Mouse (Mus musculus): Measurements from ENCODE around the gene Khnyn. TPM values are rescaled to one million over a fixed set of nuclear protein-coding genes. Genes with fewer than 3 reads are reported as not detected.

Gene Khnyn
- polyA plus RNA-seq, 1 experiment from 2014 or later = 23.2 TPM

DNA sequence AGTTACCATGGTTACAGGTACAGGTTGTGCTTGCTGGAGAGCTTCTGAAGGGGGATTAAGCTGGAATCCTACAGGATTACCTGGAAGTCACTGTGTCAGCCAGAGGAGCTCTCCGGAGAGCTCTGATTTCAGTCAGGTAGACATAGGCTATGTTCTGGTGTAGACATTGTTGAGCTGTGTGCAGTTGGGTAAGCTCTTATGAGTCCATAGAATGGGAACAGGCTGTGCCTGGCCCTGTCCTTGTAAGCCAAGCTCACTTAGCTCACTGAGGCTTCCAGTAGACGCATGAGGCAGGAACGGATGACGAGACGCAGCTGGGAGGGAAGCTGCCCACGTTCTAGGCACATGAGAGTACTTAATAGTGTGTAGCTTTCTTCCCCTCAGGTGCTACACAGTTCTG, 22.6 kb upstream of the Khnyn start:
- WGBS = 69% methylated on average over 6 of the region's 6 CpGs
- peaks cover 65% of the 10 kb centered on the region for H3K36me3 ChIP-seq
- H3K4me1 ChIP-seq = peaks cover 63% of the 10 kb centered on the region
- H3K9me3 ChIP-seq = no peaks in the 10 kb centered on the region
- H3K27me3 ChIP-seq (ENCODE audit: insufficient read depth, poor library complexity, severe bottlenecking) = no peaks in the 10 kb centered on the region
- 0 out of 2 replicates have a peak overlapping the region, but pooled peaks have one; percentile 10 for H3K27ac ChIP-seq
- DNase-seq (ENCODE audit: low spot score) = no peak
- no peak overlapping the region for H3K4me3 ChIP-seq

DNA sequence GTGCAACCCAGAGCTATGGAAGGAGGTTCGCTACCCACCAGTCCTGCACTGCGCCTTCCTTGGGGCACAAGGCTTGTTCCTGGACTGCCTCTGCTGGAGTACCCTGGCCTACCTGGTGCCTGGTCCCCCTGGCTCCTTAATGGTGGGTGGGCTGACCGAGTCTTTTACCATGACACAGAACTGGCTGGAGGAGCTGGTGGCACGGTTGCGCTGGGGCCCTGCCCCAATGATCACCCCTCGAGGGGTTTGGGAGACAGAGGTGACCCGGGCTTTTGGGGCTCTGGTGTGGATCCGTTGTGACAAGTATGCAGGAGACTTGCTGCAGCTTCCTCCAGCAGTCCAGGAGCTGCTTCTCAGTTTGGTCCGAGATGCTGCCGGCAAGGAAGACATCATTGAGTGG, 21.8 kb upstream of the Khnyn start:
- H3K36me3 ChIP-seq = peaks cover 64% of the 10 kb centered on the region
- no peak for DNase-seq (ENCODE audit: low spot score)
- peaks cover 55% of the 10 kb centered on the region for H3K4me1 ChIP-seq
- H3K4me3 ChIP-seq = no peak overlapping the region
- no peak overlapping the region for H3K27ac ChIP-seq
- H3K9me3 ChIP-seq = no peaks in the 10 kb centered on the region
- H3K27me3 ChIP-seq (ENCODE audit: insufficient read depth, poor library complexity, severe bottlenecking) = no peaks in the 10 kb centered on the region
- WGBS = 89% methylated on average over 10 of the region's 10 CpGs

DNA sequence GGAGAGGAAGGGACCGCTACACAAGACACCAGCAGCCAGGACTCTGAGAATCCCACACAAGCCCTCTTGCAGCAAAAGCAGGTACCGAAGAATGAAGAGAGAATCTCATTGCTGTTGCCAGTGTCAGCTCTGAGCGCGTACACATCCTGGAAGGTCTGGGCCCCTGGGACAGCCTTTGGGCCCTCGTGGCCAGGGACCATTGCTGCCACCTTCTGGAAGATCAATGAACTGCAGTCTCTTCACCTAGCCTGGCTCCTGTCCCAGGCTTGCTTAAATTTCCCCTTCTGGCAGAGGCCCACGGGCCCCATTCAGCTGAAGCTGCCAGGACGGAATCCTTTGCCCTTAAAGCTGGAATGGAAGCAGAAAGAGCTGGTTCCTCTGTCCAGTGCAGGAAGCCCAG, 21.0 kb upstream of the Khnyn start:
- Histone ChIP-seq H3K4me1 (peaks cover 54% of the 10 kb centered on the region), H3K9me3 (no peaks in the 10 kb centered on the region), H3K36me3 (peaks cover 69% of the 10 kb centered on the region), H3K4me3 (no peak overlapping the region), H3K27me3 (ENCODE audit: insufficient read depth, poor library complexity, severe bottlenecking) (no peaks in the 10 kb centered on the region), H3K27ac (no peak overlapping the region; the same call in 1 of the 2 replicates)
- WGBS = 36% methylated on average over 7 of the region's 7 CpGs
- no peak for DNase-seq (ENCODE audit: low spot score)

DNA sequence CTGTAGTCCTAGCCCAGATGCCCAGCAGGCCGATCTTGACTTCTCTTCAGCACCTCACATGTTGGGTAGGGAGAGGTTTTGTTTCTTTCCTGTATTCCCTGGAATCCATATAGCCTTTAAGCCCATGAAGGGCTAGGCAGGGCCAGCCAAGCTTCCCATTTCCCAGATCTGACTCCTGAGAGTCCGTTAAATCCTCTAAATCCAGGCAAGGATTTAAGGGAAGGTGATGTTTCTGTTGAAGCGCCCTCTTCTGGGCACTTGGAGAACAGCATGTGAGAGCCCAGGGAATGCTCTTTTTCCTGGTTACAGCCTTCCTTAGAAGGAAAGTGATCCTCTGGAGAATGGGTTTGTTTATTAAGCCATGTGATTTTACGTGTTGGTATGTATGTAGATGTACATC, 17.8 kb upstream of the Khnyn start:
- no peak for DNase-seq (ENCODE audit: low spot score)
- 41% methylated on average over 4 of the region's 4 CpGs for WGBS
- H3K4me3 ChIP-seq = no peak overlapping the region
- H3K27me3 ChIP-seq (ENCODE audit: insufficient read depth, poor library complexity, severe bottlenecking) = no peaks in the 10 kb centered on the region
- no peak overlapping the region for H3K27ac ChIP-seq
- peaks cover 26% of the 10 kb centered on the region for H3K4me1 ChIP-seq
- H3K36me3 ChIP-seq = peaks cover 92% of the 10 kb centered on the region
- H3K9me3 ChIP-seq = no peaks in the 10 kb centered on the region

DNA sequence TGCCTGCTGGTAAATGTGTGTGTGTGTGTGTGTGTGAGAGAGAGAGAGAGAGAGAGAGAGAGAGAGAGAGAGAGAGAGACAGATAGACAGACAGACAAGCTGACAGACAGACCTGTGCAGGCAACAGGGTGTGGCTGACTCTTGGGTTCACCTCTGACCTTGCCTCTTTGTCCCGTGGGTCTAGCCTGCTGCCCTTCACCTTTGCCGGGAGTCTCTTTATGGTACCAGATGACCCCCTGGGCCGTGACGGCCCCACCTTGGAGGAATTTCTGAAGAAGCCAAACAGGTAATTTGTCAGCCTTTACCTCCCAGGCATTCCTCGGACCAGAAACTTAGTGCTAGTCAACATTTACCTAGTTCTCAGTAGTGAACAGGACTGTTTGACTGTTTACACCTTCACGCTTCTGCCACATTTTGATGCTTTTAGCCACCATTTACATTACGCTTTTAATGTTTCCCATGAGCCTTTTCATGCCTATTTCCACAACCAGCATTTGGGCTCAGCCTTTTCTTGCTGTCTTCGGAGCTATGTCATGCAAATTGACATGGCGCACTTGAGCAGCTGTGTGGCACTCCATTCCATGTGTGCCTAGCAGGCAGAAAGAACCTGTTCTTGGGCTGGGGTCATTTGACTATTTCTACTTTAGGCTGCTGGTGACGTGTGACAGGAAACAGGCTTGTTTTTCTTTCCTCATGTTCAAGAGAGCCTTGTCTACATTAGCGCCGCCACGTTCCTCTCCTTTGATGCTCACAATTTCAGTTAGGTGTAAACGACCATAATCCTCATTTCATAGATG, 16.3 kb upstream of the Khnyn start:
- no peak overlapping the region for H3K27ac ChIP-seq
- no peaks in the 10 kb centered on the region for H3K27me3 ChIP-seq (ENCODE audit: insufficient read depth, poor library complexity, severe bottlenecking)
- H3K4me1 ChIP-seq = peaks cover 22% of the 10 kb centered on the region
- 79% methylated on average over 14 of the region's 14 CpGs for WGBS
- no peaks in the 10 kb centered on the region for H3K9me3 ChIP-seq
- no peak overlapping the region for H3K4me3 ChIP-seq
- DNase-seq (ENCODE audit: low spot score) = no peak
- peaks cover 94% of the 10 kb centered on the region for H3K36me3 ChIP-seq

DNA sequence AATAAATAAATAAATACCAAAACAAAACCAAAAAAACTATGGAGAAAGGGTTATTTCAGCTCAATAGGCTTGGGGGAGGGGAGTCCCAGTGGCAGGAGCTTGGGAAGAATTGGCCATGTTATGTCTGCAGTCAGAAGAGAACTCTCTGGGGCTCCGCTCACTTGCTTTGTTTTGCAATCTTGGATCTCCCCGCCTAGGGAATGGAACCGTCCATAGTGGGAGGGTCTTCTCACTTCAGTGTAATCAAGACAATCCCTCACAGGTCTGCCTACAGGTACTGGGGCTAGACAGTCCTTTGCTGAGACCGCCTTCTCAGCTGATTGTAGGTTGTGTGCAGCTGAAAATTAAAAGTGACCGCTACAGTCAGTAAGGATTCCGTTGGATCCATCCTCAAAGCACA, 15.2 kb upstream of the Khnyn start:
- DNase-seq (ENCODE audit: low spot score) = no peak
- no peak overlapping the region for H3K4me3 ChIP-seq
- H3K27ac ChIP-seq = no peak overlapping the region
- no peaks in the 10 kb centered on the region for H3K27me3 ChIP-seq (ENCODE audit: insufficient read depth, poor library complexity, severe bottlenecking)
- peaks cover 28% of the 10 kb centered on the region for H3K4me1 ChIP-seq
- peaks cover 83% of the 10 kb centered on the region for H3K36me3 ChIP-seq
- no peaks in the 10 kb centered on the region for H3K9me3 ChIP-seq
- 94% methylated on average over 6 of the region's 6 CpGs for WGBS

DNA sequence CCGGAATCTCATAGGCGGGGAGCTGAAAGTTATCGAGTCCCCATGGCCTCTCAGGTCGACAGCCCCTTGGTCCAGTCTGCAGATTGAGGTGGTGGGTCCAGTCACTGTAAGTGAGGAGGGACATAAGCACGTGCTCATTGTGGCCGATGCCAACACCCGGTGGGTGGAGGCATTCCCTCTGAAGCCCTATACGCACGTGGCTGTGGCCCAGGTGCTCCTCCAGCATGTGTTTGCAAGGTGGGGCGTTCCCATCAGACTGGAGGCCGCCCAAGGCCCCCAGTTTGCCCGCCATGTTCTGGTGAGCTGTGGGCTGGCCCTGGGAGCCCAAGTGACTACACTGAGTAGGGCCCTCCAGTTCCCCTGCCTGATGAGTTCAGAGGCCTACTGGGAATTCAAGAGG, 12.7 kb upstream of the Khnyn start:
- H3K36me3 ChIP-seq = peaks cover 58% of the 10 kb centered on the region
- no peaks in the 10 kb centered on the region for H3K27me3 ChIP-seq (ENCODE audit: insufficient read depth, poor library complexity, severe bottlenecking)
- no peak for DNase-seq (ENCODE audit: low spot score)
- H3K4me1 ChIP-seq = peaks cover 30% of the 10 kb centered on the region
- H3K9me3 ChIP-seq = no peaks in the 10 kb centered on the region
- 85% methylated on average over 12 of the region's 12 CpGs for WGBS
- no peak overlapping the region for H3K27ac ChIP-seq
- H3K4me3 ChIP-seq = no peak overlapping the region

DNA sequence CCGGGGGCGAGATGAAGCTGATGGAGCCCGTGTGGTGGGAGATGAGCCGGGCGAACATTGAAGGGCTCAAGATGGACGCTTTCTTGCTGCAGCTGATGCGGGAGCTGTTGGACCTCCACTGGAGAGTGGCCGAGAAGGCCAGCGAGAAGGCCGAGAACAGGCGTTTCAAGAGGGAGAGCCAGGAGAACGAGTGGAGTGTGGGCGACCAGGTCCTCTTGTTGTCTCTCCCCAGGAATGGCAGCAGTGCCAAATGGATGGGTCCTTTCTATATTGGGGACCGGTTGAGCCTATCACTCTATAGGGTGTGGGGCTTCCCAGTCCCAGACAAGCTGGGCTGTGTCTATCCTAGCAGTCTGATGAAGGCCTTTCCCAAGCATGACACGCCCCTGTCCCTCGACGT, 12.2 kb upstream of the Khnyn start:
- peaks cover 32% of the 10 kb centered on the region for H3K4me1 ChIP-seq
- H3K4me3 ChIP-seq = no peak overlapping the region
- H3K36me3 ChIP-seq = peaks cover 55% of the 10 kb centered on the region
- no peaks in the 10 kb centered on the region for H3K27me3 ChIP-seq (ENCODE audit: insufficient read depth, poor library complexity, severe bottlenecking)
- 89% methylated on average over 17 of the region's 17 CpGs for WGBS
- no peak for DNase-seq (ENCODE audit: low spot score)
- no peaks in the 10 kb centered on the region for H3K9me3 ChIP-seq
- H3K27ac ChIP-seq = no peak overlapping the region

DNA sequence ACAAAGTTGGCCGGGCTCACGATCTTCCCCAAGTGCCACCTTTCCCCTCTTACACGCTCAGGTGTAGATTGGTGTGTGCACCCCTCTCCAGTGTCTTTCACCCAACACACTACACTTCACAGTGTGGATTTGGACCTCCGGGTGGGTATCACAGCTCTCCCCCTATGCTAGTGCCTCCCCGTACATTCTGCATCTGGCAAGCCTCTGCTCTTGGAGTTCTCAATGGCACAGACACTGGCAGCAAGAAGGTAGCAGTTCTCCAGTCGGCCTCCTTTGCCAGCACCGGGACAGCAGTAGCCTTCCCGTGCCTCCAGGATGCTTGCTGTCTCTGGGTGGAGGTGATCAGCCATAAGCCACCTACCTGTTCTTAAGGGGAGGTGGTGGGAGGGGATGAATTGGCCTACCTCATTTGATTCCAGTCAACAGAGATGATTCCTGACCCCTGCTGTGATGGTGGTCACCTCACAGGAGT, 11.5 kb upstream of the Khnyn start:
- H3K27ac ChIP-seq = no peak overlapping the region
- H3K4me3 ChIP-seq = no peak overlapping the region

DNA sequence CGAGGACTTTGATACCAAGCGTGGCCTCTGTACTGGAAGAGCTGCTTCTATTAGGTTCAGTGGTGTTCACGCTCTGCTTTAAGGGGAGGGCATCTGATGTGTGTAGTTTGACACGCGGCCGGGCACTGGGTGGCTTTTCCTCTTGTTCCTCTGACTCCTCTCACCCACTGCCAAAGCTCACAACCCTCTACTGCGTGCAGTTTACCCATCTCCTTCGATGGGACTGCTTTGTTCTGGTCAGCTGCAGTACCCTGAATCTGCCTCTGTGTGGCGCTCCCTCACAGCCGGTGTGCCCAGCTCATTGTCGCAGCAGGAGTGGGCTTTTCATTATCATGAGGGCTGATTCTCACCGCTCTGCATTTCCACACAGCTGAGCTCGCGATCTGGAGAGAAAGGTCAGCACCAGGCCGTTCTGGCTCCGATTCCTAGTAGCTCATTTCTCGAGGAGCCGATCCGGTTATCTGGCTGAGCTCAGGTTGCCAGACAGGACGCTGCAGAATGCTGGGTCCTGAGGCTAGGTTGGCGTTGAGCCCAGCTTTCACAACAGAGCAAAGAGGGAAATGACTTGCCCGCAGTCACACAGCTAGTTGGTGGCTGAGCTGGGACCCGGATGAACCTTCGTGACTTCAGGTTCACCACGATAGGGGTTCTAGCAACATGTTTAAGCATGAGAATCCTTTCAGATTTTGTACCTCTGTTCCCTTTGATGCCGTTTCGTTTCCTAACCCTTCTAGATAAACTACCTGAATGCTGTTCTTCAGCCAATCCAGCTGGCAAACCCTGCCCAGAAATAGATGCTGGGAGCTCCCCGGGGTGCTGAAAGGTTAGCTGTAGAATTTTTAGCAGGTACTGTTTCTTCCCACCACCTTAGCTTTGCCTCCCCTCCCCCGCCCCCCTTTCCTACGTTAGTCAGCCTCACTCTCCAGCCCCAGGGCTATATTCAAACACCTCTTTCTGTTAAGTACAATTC, 10.7 kb upstream of the Khnyn start:
- peak; percentile 88 for DNase-seq (ENCODE audit: low spot score)
- Histone ChIP-seq H3K27ac (peak overlapping the region; percentile 2; the same call in 1 of the 2 replicates), H3K4me3 (peak overlapping the region; percentile 42), H3K36me3 (peaks cover 41% of the 10 kb centered on the region), H3K9me3 (no peaks in the 10 kb centered on the region), H3K4me1 (peaks cover 35% of the 10 kb centered on the region), H3K27me3 (ENCODE audit: insufficient read depth, poor library complexity, severe bottlenecking) (no peaks in the 10 kb centered on the region)
- 11% methylated on average over 30 of the region's 30 CpGs for WGBS

More for the DNA sequence above, 11.5 kb upstream of the Khnyn start:
- WGBS = 83% methylated on average over 8 of the region's 8 CpGs
- Histone ChIP-seq H3K9me3 (no peaks in the 10 kb centered on the region), H3K36me3 (peaks cover 48% of the 10 kb centered on the region), H3K4me1 (peaks cover 36% of the 10 kb centered on the region), H3K27me3 (ENCODE audit: insufficient read depth, poor library complexity, severe bottlenecking) (no peaks in the 10 kb centered on the region)
- no peak for DNase-seq (ENCODE audit: low spot score)

DNA sequence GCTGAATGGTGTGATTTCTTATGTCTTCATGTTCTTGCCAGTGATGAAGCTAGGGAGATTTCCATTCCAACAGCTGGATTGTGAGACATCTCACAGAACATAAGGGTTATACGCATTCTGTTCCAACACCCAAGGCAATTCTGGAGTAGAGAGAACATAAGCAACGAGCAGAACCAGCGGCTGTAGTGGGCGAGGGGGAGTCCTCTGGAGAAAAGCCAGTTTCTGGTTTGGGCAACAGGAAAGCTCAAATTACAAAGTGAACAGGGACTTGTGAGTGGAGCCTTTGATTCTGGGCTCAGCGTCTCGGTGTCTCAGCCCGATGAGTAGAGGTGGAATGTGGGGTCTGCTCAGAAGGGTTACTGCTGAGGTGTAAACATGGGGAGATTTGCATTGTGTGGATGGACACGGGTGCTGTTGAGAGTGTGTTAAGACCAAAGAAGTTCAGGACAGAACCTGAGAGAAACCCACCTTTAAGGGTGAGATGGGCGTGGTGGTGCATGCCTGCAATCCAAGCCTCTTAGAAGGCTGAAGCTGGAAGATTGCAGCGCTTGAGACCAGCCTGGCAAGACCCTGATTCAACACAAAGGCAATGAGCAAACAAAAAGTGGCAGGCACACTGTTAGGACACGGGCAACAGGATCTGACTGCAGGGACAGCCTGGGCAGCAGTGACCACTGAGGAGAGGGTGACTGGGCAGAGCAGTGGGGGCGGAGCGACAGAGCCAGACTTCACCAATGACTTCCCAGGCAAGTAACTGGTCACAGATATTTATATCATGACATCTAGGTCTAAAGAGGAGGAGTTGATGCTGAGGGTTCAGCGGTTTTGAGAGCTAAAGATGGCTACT, 7.1 kb upstream of the Khnyn start:
- 13% methylated on average over 14 of the region's 14 CpGs for WGBS
- DNase-seq (ENCODE audit: low spot score) = no peak
- H3K36me3 ChIP-seq = peaks cover 4% of the 10 kb centered on the region
- peak overlapping the region; percentile 41 for H3K4me3 ChIP-seq
- H3K27ac ChIP-seq = peak overlapping the region; percentile 47
- H3K27me3 ChIP-seq (ENCODE audit: insufficient read depth, poor library complexity, severe bottlenecking) = no peaks in the 10 kb centered on the region
- H3K4me1 ChIP-seq = peaks cover 41% of the 10 kb centered on the region
- H3K9me3 ChIP-seq = no peaks in the 10 kb centered on the region

DNA sequence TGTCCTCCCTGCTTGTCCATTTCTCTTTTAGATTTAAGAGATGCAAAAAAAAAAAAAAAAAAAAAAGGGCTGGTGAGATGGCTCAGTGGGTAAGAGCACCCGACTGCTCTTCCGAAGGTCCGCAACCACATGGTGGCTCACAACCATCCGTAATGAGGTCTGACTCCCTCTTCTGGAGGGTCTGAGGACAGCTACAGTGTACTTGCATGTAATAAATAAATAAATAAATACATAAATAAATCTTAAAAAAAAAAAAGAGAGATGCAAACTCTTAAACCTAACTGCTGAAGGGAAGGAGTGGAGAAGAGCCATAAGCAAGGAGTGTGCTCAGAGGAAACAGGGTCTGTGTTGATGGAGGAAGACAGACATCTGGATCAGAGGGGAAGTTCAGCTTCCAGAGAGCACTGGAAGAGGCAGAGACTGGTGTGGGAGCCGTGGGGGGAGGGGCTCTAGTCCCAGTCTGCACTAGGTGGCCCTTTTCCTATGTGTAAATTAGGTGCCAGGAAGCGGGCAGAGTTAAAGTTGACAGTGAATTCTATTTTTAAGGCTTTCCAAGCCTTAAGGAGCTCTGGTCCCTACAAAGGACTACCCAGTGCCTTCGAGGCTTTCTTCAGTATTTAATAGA, 6.3 kb upstream of the Khnyn start:
- H3K27me3 ChIP-seq (ENCODE audit: insufficient read depth, poor library complexity, severe bottlenecking) = no peaks in the 10 kb centered on the region
- H3K4me1 ChIP-seq = peaks cover 40% of the 10 kb centered on the region
- 14% methylated on average over 7 of the region's 7 CpGs for WGBS
- DNase-seq (ENCODE audit: low spot score) = no peak
- no peak overlapping the region for H3K4me3 ChIP-seq
- H3K27ac ChIP-seq = no peak overlapping the region
- no peaks in the 10 kb centered on the region for H3K9me3 ChIP-seq
- no peaks in the 10 kb centered on the region for H3K36me3 ChIP-seq
